Mouse (Mus musculus): Measurements from ENCODE around the gene Gucy1b2.

GRCm38 (mm10) chr14:62497391-62497790, 41.3 kb upstream of the Gucy1b2 start:
- TF ChIP-seq CTCF (IDR thresholded peaks at IDR 0.05; ENCODE audit: low read depth, low read length) (no peak), GATA1 (IDR thresholded peaks at IDR 0.05; ENCODE audit: borderline replicate concordance, low read length) (no peak), TAL1 (conservative IDR thresholded peaks at IDR 0.05; ENCODE audit: low read depth, low read length) (no peak), GATA2 (IDR thresholded peaks at IDR 0.05; ENCODE audit: borderline replicate concordance, low read depth, low read length) (no peak), POLR2AphosphoS5 (IDR thresholded peaks at IDR 0.05; ENCODE audit: insufficient replicate concordance, low read depth, low read length) (no peak)
